Comparison of ENCODE assay signal across 19 mouse cellular contexts in genomic region chr6:57531441-57531840, GRCm38 (mm10). TPM values are rescaled to one million over a fixed set of nuclear protein-coding genes. Genes with fewer than 3 reads are reported as not detected.
DNase-seq lines count a peak whose midpoint lies in the region; ATAC-seq and TF ChIP-seq lines count a peak whose summit lies in the region.
"Had no signal": no experiment of that assay in that cellular context is flagged by ENCODE, and none has a peak within 500 bp of the region (broad histone marks: within the 10 kb centered on the region; RNA-seq: fewer than 3 reads in every experiment).

No protein-coding gene starts in this region.

- no peak for ATAC-seq in kidney, postnatal 0 days (replicated peaks; ENCODE audit: low FRiP score, low read depth)
- ATAC-seq: forebrain, embryonic 16.5 days; liver, embryonic 12.5 days had no signal

- H3K9me3 ChIP-seq in kidney, postnatal 0 days (replicated peaks; ENCODE audit: low read length): no peaks in the 10 kb centered on the region
- H3K9me3 ChIP-seq: G1E; liver, embryonic 12.5 days; midbrain, embryonic 12.5 days; stomach, embryonic 15.5 days had no signal

- no peak overlapping the region for H3K4me2 ChIP-seq in kidney, postnatal 0 days (ENCODE audit: low read length)
- H3K4me2 ChIP-seq: hindbrain, embryonic 14.5 days; liver, embryonic 12.5 days; midbrain, embryonic 12.5 days; stomach, embryonic 15.5 days had no signal

- H3K27me3 ChIP-seq in kidney, postnatal 0 days (ENCODE audit: insufficient read depth, low read length): no peaks in the 10 kb centered on the region
- H3K27me3 ChIP-seq: liver, embryonic 12.5 days; midbrain, embryonic 12.5 days; stomach, embryonic 15.5 days had no signal

- no peaks in the 10 kb centered on the region for H3K4me1 ChIP-seq in kidney, postnatal 0 days (replicated peaks; ENCODE audit: insufficient read depth, low read length)
- H3K4me1 ChIP-seq: stomach, embryonic 15.5 days had no signal

- no peak overlapping the region for H3K27ac ChIP-seq in kidney, postnatal 0 days
- H3K27ac ChIP-seq: hindbrain, embryonic 14.5 days; liver, embryonic 12.5 days; midbrain, embryonic 12.5 days; stomach, embryonic 15.5 days had no signal

- TF ChIP-seq CTCF in kidney, postnatal 0 days (IDR thresholded peaks at IDR 0.05; ENCODE audit: low read depth): no peak

- 51% methylated on average over 1 of the region's 1 CpGs for WGBS in kidney, postnatal 0 days

- H3K36me3 ChIP-seq in kidney, postnatal 0 days (ENCODE audit: insufficient read depth, low read length): no peaks in the 10 kb centered on the region
- H3K36me3 ChIP-seq: G1E; liver, embryonic 12.5 days; midbrain, embryonic 12.5 days; stomach, embryonic 15.5 days had no signal

- H3K4me3 ChIP-seq in kidney, postnatal 0 days (replicated peaks; ENCODE audit: low read depth, low read length): no peak overlapping the region
- H3K4me3 ChIP-seq: liver, embryonic 12.5 days; midbrain, embryonic 12.5 days; stomach, embryonic 15.5 days had no signal

- H3K9ac ChIP-seq in kidney, postnatal 0 days (ENCODE audit: low read depth, low read length): no peak overlapping the region
- H3K9ac ChIP-seq: hindbrain, embryonic 14.5 days; liver, embryonic 12.5 days; midbrain, embryonic 12.5 days; stomach, embryonic 15.5 days had no signal

- peak; percentile 32 for DNase-seq in adrenal gland, postnatal 14 days
- no peak for DNase-seq in adrenal gland, postnatal 25 days
- peak; percentile 45 for DNase-seq in kidney, postnatal 0 days (ENCODE audit: low spot score)
- DNase-seq in kidney, postnatal 14 days: no peak
- peak; percentile 65 for DNase-seq in thymus, postnatal 0 days (ENCODE audit: low spot score)
- no peak for DNase-seq in thymus, postnatal 10 days (ENCODE audit: low spot score in 2 of 2)
- DNase-seq in thymus, postnatal 25 days: peak; percentile 20
- no peak for DNase-seq in kidney, postnatal 4 days
- DNase-seq: cerebellum, adult 9-11 months; gastrocnemius, postnatal 25 days; kidney, adult 11 months; lung, postnatal 36 days; right cerebral cortex, postnatal 4 days had no signal

RNA-seq across cellular contexts. Expression of gene Ppm1k, which starts 3.8 kb away (rescaled TPM):
- total RNA-seq in adrenal gland, postnatal 14 days (2021): 43.1 and 44.9 TPM in 2 replicates
- total RNA-seq in adrenal gland, postnatal 25 days (2021): 40.9 and 59.4 TPM in 2 replicates
- polyA plus RNA-seq in kidney, postnatal 0 days (2015; fragmentation: Nextera tagmentation; extraction: Ambion mirVana): 2.7 and 3.6 TPM in 2 replicates
- 8.3 and 8.5 TPM in 2 replicates for polyA plus RNA-seq in thymus, postnatal 0 days (2015; fragmentation: Nextera tagmentation; extraction: Ambion mirVana)

RNA-seq across cellular contexts. Expression of gene Herc6, which starts 49.4 kb away (rescaled TPM):
- 13.2 and 14.7 TPM in 2 replicates for total RNA-seq in adrenal gland, postnatal 14 days (2021)
- 14.6 and 19.4 TPM in 2 replicates for total RNA-seq in adrenal gland, postnatal 25 days (2021)
- polyA plus RNA-seq in kidney, postnatal 0 days (2015; fragmentation: Nextera tagmentation; extraction: Ambion mirVana): 3.0 and 3.2 TPM in 2 replicates
- polyA plus RNA-seq in thymus, postnatal 0 days (2015; fragmentation: Nextera tagmentation; extraction: Ambion mirVana): 9.4 and 11.2 TPM in 2 replicates
- polyA plus RNA-seq: G1E had no signal

Comparison
In these comparisons a context has a peak if more than half of its experiments do, and no peak if none do; other contexts are left out.
1. DNase-seq: peak in adrenal gland, postnatal 14 days (single experiment), kidney, postnatal 0 days (single experiment), thymus, postnatal 0 days (single experiment) and thymus, postnatal 25 days (single experiment); none in adrenal gland, postnatal 25 days (single experiment), kidney, postnatal 14 days (single experiment), thymus, postnatal 10 days (0 of 2) and kidney, postnatal 4 days (0 of 2).